Mouse (Mus musculus) stomach, postnatal 0 days (tissue): ENCODE measurements around the gene Fezf1.

ENCODE experiments used
- CTCF ChIP-seq: IDR thresholded peaks from 2 replicates; pipeline ENCODE4 v1.5.1; 2016; ENCODE audit warnings: antibody characterized with exemption, low read depth, mild to moderate bottlenecking, moderate library complexity
- EP300 ChIP-seq: optimal IDR thresholded peaks from 2 replicates; pipeline ENCODE3; 2016; ENCODE audit warnings: antibody characterized with exemption

- TF ChIP-seq CTCF (no peak), EP300 (no peak)
These were observed 45.5 kb downstream of the Fezf1 start for GRCm38 (mm10) chr6:23202630-23203029.
